Mouse (Mus musculus) skeletal muscle tissue, adult 2 months (tissue): ENCODE results near the gene Arl16.

Experiments used
- DNase-seq: peaks from one replicate; pipeline ENCODE4 v3.0.0-alpha.2; 2012; ENCODE audit warnings: low read depth, low spot score

The Arl16 gene

DNA sequence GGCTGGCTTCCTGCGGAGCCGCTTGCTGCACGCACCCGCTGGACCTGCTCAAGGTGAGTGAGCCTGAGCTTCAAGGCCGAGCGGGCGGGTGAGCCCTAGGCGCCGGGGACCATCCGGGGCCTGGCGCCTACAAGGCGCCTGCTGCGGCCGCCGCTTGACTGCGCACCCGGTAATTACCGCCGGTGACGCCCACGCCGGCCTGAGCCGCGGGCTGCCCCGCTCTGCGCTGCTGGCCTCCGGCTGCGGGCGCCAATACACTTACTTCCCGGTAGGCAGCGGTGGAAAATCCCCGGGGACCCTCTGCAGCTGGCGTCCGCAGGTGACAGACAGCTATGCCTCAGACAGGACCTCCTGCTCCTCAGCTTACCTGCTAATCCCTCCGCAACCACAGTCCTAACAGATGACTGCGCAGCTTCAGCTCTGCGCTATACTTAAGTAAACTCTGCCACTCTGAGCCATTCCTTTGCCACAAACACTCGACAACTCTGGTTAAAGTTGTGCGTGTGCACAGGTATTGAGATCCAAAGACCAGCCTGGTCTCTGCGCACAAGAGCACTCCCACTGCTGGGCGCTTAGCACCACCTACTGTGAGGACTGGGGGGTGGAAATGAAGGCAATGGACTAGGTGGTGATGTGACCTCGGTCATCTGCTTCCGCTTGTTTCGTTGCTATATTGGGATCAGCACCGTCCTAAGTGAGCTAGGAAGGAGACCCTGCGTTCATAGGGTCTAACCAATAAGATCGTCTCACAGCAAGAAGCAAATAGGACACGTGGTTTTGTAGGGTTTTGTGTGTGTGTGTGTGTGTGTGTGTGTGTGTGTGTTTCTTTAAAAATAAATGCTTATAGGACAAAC lies 24.8 kb upstream of the Arl16 start:
- DNase-seq = no peak

DNA sequence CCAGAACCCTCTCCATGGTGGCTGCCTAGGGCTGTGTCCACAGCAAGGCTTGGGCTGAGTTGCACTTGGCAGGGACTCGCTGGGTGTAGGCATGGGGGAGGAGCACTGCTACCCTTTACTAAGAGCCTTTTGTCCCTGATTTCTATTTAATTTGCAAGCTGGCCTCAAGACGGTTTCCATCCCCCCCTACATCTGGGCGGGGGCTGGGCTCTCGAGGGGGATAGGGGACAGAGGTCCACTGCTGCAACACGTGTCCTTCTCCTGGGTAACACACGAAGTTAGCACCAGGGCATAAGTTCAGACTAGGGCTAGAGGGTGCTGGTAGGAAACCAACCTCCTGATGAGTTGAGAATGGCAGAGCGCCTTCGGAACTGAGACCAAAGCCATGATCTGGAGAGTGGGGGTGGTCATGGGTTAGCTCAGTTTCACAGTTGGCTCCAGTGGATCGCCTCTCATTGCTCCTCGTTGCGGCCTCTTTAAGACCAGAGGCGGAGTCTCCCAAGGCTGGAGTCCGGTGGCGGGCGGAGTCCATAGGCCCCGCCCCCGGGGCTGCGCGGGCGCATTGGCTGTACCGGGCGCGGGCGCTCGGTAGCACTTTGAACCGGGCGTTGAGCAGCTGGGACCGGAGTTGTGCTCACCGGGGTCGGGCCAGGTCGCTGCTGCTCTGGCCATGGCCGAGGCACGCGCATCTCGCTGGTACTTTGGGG lies 24.1 kb upstream of the Arl16 start, which contains the start of gene Slc25a10:
TSS of gene Slc25a10 (plus strand) at position 524 of the 707 bp plus-strand sequence.
- peak; percentile 74 for DNase-seq

DNA sequence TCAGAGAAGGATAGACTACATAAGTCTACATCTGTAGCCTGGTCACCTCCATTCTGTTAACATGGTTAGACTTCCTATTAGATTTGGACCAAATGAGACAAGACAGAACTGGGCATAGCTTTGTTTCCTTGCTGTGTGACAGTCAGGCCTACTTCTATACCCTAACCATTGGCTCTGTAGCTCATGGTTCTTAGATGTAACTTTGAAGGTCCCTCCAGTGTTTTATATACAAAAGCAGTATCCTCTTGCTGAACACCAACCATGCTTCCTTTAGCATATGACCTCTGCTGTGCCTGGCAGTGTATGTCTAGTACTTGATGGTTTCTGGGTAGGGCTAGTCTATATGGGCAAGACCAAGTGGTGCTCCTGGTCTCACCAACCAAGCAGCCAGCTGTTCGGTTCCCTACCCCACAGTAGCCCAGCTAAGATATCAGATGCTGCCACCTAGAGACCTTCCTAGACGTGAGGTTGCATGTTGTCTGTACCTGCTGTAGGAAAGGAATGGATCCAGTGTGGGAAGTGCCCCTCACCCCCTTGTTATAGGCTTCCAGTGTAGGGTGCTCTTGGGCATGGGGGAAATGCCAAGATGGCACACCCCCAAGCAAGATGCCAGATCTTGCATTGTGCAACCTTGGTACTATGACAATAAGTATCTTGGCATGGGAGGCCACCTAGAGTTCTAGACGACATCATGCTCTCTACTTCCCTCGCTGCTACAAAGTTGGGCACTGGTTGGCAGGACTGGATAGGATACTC lies 23.1 kb upstream of the Arl16 start:
- DNase-seq = no peak

DNA sequence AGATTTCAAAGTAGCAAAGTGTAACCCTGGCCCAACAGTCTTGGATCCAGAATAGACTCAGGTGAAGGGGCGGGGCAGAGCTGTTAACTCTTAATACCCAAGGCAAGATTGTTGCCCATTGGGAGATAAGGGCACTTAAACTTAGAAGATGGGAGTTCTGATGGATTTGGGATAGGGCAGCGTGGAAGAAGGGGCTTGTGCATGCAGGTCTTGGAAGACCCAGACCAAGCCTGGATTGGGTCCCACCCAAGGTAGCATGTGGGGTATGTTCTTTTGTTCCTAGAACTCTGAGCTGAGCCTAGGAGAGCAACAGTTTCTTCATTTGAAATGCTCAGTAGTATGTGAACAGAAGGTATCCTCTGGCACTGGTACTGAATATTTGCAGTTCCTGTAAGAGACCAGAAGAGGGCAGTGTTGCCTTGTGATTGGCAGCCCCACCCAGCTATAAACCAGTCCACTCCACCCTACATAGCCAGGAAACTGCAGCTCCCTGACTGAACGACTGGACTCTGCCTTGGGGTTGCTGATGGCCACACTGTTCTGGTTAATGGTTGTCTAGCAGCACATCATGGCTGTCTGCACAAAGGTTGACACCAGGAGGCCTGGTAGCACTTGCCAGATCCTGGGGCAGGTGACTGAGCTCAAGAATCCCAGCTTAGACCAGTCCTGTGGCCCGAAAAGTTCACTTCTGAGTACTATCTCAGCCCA lies 21.8 kb upstream of the Arl16 start:
- DNase-seq = peak; percentile 85

DNA sequence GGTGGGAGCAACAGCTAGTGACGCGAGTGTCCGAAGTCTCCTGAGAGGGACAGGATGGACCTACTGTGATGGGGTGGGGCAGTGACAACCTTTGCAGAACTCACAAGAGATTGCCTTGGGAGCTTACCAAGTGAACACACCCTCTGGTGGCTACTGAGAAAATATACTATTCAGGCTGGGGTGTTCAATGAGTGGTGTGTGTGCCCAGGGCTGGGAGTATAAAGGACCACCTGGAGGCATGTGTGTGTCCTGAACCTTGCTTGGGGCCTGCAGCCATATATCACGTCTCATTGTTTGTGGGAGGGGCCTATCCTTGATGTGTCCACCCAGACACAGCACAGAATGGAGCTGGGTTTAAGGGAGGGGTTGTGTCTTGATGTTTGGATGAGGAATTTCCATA lies 21.1 kb upstream of the Arl16 start:
- DNase-seq = no peak

DNA sequence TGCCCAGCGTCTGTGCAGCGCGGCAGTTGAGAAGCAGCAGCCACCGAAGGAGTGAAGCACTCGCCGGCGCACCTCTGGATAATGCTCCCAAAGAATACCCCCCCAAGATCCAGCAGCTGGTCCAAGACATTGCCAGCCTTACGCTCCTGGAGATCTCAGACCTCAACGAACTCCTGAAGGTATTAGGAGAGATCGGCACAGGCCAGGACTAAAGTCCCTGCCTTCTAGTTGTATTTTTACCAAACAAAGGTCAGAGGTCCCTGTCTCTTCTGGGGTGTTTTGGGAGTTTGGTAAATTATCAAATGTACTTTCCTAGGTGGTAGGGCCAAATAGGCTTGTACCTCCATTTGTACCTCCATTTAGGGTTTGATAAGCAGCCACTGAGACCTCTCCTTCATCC lies 17.8 kb upstream of the Arl16 start:
- DNase-seq = no peak

DNA sequence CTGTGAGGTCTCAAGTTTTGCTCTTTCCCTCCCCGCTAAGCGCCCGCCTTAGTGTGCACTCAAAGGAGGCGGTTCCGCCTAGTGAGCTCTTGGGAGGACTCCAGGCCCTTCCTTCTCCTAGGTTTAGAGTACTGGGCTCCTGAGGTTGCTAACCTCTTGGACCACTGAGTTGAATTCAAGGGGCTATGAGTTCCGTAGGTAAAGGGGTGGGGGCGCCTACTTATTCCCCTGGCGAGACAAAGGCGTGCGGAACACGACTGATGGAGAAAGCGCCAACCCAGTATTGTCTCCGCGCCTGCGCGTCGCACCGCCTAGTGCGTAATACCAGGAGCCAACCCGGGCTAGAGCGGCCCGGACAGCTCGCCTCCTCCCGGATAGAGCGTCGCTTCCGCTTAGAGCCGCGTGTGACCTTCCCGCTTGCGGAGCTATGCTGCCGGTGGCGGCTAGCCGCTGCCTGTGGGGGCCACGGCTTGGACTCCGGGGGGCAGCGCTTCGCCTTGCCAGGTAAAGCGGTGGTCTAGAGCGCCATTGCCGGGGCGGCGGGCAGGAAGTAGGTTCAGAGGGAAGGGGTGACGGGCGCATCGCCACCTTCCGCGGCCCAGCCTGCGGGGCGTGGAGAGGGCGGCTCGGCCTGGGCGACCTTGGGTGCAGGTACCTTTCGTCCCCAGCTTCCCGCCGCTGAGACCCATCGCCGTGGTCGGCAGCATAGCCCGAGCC lies 17.0 kb upstream of the Arl16 start, which contains the start of gene Mrpl12:
TSS of gene Mrpl12 (plus strand) at position 349 of the 717 bp plus-strand sequence.
- peak; percentile 90 for DNase-seq

DNA sequence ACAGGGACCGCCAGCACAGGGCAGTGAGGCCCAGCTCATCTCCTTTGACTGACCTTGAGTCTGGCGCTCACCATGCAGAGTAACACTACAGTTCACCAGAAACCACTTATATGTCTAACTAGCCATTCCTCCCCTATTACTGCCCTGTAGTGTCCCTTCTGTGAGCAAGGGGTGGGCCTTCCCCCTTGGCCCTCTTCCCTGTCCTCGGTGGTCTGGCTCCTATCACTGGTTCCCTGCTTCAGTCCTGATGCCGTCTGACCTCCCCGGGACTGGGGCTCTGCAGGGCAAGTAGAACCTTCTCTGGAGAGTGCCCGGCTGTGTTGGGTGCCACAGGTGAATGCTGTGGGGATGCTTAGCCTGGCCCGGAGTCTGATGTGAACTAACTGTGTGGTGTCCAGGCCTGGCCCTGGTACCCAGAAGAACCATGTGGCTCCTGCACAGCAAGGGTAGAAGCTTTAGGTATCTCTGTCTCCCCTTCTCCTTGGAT lies 16.1 kb upstream of the Arl16 start:
- no peak for DNase-seq

DNA sequence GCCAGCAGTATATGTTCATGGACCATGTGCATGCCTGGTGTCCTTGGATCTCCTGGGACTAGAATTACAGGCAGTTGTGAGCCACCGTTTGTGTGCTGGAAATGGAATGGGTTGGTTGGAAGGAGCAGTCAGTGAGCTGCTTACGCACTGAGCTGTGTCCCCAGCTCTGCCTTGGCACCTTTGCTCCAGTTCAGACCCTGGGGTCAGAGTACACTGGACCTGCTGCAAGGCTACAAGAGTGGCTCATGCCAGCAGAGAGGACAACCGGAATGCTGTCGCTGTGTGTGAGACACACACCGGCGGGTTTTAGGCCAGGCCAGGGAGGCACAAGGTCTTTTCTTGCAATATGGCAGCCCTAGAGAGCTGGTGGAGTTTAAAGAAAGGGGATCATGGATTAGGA lies 4.6 kb upstream of the Arl16 start:
- no peak for DNase-seq

DNA sequence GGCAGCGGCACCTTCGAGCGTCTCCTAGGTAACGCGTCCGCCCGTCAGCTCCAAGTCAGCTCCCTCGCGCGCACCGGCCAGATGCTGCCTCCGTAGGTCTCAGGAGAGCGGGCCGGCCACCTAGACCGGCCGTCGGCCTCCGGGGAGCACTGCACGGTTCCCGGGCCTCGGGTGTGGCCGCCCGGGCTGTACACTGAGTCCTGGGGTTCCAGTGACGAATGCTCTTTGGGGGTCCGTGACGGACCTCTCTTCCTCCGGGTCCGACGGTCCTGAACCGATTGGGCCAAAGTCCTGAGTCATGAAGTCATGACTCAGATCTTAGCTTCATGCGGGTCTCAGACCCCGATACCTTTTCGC lies 307 bp upstream of the Arl16 start:
- no peak for DNase-seq

DNA sequence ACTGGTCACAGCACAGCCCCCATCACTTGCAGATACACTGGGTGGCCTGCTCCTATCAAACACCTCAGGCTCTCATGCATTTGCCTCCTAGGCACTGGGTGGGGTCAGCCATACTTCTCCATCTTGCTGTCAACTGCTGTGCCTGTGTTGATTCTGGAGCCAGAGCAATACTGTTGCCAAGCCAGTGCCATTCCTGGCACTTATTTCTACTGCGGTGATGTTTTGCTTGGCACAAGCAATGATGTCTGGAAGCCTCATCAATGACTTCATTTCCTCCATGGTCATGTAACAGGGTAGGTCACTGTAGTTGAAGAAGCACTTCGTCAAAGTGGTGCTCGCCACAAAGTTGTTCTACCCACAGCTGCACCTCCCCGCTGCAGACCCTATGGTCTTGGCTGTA lies 1.9 kb downstream of the Arl16 start:
- no peak for DNase-seq

DNA sequence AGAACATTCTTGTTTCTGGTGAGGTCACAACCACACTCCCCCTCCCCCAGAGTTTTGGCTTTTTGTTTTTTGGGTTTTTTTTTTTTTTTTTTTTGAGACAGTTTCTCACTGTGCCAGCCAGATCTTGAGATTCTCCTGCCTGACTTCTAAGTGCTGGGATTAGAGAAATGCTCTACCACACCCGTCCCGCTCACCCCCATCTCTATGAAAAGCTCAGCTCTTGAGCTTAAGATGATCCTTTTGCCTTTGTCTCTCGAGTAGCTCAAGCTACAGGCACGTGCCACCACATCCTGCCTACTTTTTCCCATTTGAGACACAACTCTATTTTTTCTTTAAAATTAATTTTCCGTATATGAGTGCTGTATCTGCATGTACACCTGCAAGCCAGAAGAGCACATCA lies 3.0 kb downstream of the Arl16 start:
- DNase-seq = no peak

DNA sequence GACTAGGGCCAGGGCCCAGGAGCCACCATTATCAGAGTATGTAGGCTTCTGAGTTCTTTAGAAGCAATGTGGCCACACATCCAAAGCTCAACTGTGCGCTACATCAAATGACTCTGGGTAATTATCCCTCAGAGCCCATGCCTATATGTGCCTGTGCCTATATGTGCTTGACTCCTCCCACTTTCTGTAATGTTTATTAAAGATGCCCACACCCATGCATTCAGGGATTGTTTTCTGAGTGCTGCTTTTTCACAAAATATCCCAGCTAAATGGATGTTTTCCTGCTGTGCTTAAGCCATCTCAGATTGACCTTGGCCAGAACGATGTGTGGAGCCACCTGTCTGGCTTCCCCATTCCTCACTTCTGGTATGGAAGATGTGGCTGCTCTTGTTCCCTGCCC lies 3.9 kb downstream of the Arl16 start:
- no peak for DNase-seq

DNA sequence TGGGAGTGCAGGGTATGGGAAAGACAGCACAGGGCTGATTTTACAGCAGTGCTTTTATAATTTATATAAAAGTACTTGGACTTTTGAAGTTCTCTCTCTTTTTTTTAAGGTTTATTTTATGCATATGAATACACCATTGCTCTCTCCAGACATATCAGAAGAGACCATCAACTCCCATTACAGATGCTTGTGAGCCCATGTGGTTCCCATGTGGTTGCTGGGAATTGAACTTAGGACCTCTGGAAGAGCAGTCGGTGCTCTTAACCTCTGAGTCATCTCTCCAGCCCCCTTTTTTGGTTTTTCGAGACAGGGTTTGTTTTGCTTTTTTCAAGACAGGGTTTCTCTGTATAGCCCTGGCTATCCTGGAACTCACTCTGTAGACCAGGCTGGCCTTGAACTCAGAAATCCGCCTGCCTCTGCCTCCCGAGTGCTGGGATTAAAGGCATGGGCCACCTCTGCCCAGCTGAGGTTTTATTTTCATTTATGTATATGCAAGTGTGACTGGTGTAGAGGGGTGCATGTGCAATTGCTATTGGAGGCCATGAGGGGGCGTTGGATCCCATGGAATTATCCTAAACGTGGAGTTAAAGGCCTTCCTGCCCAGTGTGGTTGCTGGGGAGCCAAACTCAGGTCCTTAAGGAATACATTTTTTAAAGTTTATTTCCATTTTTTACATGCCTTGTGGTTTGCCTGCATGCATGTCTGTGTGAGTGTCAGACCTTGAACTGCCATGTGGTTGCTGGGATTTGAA lies 8.4 kb downstream of the Arl16 start:
- DNase-seq = no peak

DNA sequence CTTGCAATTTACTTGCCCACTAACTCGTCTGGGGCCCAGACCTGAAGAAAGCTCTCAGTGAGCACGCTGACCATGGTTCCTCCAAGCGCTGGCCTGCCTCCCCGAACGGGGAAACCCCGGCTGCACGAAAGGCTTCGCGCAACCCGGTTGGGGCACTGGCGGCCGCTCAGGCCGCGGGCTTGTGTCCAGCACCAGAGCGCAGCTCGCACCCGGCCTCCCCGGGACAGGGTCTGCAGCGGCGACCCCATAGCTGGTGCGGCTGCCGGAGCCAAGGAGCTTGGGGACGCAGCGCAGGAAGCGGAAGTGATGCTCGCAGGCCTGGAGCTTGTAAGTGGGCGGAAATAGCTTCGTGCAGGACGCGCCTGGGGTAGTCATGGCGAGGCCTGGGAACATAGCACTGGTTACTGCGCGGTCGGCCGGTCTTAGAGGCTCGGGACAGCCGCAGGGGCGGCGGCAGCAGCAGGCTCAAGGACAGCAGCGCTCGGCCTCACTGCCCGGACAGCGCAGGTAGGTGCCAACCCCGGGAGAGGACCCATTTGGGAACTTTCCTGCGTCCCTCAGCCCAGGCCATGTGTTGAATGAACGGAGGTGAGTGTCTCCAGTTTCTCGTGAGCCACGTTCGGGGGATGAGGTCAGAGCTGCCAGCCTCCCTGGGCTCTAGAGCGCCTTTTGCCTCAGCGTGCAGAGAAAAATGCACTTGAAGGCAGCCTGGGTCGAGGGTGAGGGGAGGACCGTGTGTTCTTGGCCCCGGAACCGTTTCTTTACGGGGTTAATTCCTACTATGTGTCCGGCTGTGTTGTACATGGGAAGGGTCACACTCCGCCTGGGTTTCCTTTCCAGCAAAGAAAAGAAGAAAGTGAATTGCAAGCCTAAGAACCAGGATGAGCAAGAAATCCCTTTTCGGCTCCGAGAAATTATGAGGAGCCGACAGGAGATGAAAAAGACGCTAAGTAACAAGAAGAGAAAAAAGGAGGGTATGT lies 9.3 kb downstream of the Arl16 start, which contains the start of the genes Oxld1 and Ccdc137:
TSS of gene Oxld1 (minus strand) at position 297 of the 980 bp plus-strand sequence.
TSS of gene Ccdc137 (plus strand) at position 344 of the 980 bp plus-strand sequence.
- peak; percentile 73 for DNase-seq

DNA sequence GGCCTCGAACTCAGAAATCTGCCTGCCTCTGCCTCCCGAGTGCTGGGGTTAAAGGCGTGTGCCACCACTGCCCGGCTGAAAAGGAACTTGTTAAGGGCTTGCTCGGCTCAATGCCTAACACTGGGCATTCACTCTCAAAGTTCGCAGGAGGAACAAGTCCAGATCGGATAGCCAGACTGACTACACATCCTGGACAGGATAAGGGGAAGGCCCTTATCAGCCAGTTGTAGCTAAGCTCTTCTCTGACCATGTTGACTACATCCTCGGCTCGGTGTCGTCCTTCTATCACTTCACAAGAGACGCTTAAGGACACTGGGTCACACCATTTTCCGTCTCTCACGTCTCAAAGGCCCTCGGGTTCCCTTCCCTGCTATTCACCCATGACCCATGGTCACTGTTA lies 10.0 kb downstream of the Arl16 start:
- DNase-seq = no peak

DNA sequence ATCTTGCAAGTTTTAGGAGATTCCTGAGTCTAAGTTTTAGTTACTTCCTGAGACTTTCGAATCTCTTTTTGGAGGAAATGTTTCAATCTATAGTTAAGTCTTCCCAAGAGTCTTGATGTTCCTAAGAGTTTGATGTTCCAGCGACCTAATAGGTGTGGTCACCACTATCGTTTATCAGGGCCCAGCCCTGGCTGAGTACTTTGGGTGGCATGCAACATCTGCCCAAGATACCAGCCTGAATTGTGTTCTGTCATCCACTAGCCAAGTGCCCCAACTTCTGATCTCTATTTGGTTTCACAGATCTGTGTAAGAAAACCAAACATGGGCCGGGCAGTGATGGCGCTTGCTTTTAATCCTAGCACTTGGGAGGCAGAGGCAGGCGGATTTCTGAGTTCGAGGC lies 12.0 kb downstream of the Arl16 start:
- DNase-seq = no peak

DNA sequence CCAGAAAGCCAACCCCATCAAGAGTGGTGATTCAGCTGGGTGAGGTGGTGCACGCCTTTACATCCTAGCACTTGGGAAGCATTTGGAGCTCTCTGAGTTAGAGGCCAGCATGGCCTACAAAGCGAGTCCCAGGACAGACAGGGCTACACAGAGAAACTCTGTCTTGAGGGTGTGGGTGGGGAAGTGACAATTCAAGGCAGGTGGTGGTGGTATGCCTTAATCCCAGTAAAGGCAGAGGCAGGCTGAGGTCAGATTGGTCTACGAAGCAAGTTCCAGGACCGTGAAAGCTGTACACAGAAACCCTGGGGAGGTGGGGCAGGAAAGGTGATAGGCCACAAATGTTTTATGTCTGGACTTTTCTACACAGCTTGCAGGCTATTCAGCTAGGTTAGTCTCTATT lies 12.4 kb downstream of the Arl16 start:
- DNase-seq = no peak

DNA sequence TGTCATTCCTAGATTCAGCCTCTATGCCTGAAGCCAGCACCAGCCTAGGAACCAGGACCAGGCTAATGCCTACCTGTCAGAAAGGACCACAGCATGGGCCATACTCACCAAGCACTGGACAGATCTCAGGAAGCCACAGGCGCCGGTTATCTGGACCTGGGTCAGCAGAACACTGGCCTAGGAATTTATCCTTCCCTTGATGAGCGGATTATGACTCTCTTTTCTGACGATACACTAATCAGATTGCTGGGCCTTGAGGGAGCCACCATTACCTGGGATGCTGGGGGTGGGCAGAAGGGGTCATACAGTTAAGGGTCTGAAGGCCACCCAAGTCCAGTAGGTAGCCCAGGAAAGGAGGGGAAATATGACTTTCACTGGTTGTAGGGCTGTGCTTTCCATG lies 14.1 kb downstream of the Arl16 start, which contains the start of gene Pde6g:
TSS of gene Pde6g (minus strand) at position 195 of the 400 bp plus-strand sequence.
- no peak for DNase-seq
